Mouse (Mus musculus): Measurements from ENCODE around the gene Chpf2. TPM values are rescaled to one million over a fixed set of nuclear protein-coding genes. Genes with fewer than 3 reads are reported as not detected.

Gene Chpf2
- total RNA-seq, 1 experiment from 2014 or later, result 12.0 TPM

DNA sequence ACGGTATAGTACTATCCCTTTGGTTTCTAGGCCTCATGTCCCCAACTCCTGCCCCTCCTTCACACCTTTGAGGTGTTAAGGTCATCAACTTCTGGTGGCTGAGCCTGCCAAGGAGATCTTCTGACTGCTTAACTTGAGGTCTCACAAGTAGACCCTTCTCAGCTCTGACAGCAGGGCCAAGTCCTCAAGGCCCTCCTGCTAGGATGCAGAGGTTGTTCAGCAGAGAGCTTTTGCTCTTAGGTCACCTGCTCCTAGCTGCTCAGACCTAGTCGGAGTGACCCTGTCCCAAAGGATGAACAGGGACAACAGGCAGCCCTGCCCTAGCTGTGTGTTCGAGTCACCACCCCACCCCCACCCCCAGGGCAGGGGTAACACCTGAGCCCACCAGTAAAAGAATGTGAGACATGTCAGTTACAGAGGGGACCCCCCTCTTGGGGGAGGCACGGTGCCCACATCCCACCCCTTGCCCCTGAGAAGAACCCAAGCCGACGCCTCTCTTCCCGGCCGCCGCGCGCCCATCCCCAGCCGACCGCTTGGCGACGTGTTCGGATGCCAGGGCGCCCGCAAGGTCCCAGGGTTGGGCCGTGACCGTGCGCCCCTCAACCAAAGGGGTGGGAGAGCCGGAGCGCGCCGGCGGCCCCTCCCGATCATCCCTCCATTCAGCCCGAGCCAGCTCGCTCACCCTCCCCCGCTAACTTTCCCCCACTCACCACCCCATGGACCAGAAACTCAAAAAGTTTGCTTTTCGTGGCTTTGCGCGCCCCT, 14.7 kb downstream of the Chpf2 start:
- ATAC-seq (replicated peaks in 1 of 2; ENCODE audit: insufficient read depth in 1 of 2, low FRiP score in 2 of 2, low TSS enrichment in 1 of 2, low read depth in 1 of 2, poor library complexity in 2 of 2, severe bottlenecking in 2 of 2), result no peak

DNA sequence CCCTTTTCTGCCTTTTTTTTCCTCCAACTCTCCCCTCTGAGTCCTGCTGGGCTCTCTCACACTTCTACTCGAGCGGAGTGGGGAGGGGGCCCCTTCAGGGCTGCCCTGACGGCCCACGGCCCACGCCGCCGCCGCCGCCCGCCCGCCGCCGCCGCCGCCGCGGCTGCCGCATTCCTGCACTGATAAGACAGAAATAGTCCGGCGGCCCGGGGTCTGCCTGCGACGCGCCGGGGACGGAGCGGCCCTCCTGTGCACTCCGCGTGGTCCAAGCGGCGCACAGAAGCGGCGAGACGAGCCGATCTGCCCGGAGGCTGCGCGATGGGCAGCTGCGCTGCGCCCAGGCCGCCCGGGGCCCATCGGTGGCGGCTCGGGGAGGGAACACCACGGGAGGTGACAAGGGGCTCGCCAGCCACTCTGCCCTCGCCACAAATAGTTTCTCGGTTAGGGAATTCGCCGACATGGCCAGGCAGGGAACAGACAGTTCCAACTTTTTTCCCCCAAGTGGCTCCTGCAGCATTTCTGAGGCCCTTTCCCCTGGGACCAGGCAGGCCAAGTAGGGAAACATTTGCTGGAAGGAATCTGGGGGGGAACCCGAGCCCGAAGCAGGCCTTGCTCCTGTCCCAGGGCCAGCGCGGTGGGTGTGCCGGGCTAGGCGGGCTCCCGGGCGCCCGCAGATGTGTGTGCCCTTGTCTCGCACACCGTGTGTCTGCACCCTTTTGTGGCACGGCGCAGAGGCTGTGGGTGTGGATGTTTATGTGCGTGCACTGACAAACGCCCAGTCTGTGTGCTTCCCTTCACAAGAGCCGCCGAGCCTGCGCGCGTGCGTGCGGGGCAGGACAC, 15.6 kb downstream of the Chpf2 start:
- 0 out of 4 replicates have a peak, but pooled peaks of 1 of the 2 experiments have one; percentile 9 for ATAC-seq (replicated peaks in 1 of 2; ENCODE audit: insufficient read depth in 1 of 2, low FRiP score in 2 of 2, low TSS enrichment in 1 of 2, low read depth in 1 of 2, poor library complexity in 2 of 2, severe bottlenecking in 2 of 2)

DNA sequence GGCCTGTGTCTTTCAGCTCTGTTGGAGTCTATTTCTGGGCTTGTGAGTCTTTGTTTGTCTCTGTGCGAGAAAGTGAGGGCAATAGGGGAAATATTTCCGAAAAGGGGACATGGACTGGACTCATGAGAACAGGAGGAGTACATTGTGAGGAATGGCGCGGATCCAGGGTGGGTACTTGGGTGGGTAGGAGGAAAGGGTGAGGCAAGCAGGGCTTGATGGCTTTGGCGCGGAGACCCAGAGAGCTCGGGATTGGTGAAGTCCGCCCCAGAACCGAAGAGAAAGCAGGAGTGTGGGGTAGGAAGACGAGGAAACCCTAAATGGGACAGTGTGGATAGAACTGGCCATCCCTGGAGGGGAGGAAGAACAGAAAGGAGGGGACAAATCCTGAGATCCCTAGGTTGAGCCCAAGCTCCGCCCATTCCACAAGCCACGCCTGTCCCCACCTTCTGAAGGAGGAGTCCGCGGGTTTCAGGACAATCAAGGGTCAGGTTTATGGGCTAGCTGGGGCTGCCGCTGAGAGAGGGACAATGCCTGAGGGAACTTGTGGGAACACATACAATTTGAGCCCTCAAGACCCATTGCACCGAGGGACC, 16.3 kb downstream of the Chpf2 start:
- peak in 1 of 2 experiments; percentile 12; a peak in 1 of 4 replicates for ATAC-seq (replicated peaks in 1 of 2; ENCODE audit: insufficient read depth in 1 of 2, low FRiP score in 2 of 2, low TSS enrichment in 1 of 2, low read depth in 1 of 2, poor library complexity in 2 of 2, severe bottlenecking in 2 of 2)

GRCm38 (mm10) chr5:24603431-24604010, 17.0 kb downstream of the Chpf2 start:
- no peak for ATAC-seq (replicated peaks in 1 of 2; ENCODE audit: insufficient read depth in 1 of 2, low FRiP score in 2 of 2, low TSS enrichment in 1 of 2, low read depth in 1 of 2, poor library complexity in 2 of 2, severe bottlenecking in 2 of 2)

- ATAC-seq (replicated peaks in 1 of 2; ENCODE audit: insufficient read depth in 1 of 2, low FRiP score in 2 of 2, low TSS enrichment in 1 of 2, low read depth in 1 of 2, poor library complexity in 2 of 2, severe bottlenecking in 2 of 2), result no peak
Observed at GRCm38 (mm10) chr5:24604080-24604655, 17.6 kb downstream of the Chpf2 start.

DNA sequence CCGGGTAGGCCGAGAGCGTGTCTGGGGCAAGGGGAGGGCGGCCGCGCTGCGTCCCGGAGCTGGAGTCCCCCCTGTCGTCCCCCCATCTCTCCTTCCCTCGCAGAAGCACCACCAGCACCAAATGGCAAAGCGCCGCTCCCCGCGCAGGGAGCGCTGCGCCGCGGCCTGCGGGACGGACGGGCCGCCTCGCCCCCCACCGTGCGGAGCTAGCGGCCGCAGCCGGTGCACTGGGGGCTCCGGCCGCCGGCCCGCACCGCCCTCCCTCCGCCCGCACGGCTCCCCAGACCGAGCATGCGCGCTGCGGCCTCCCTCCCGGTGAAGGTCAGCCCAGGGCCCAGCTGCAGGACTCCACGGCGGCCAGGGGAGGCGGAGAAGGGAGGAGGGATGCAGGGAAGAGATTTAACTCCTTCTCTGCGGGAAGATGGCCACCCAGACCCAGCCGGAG, 18.1 kb downstream of the Chpf2 start:
- no peak; a peak in 1 of 4 replicates for ATAC-seq (replicated peaks in 1 of 2; ENCODE audit: insufficient read depth in 1 of 2, low FRiP score in 2 of 2, low TSS enrichment in 1 of 2, low read depth in 1 of 2, poor library complexity in 2 of 2, severe bottlenecking in 2 of 2)

- no peak for ATAC-seq (replicated peaks in 1 of 2; ENCODE audit: insufficient read depth in 1 of 2, low FRiP score in 2 of 2, low TSS enrichment in 1 of 2, low read depth in 1 of 2, poor library complexity in 2 of 2, severe bottlenecking in 2 of 2)
Observed at GRCm38 (mm10) chr5:24605321-24605979, 18.9 kb downstream of the Chpf2 start.

DNA sequence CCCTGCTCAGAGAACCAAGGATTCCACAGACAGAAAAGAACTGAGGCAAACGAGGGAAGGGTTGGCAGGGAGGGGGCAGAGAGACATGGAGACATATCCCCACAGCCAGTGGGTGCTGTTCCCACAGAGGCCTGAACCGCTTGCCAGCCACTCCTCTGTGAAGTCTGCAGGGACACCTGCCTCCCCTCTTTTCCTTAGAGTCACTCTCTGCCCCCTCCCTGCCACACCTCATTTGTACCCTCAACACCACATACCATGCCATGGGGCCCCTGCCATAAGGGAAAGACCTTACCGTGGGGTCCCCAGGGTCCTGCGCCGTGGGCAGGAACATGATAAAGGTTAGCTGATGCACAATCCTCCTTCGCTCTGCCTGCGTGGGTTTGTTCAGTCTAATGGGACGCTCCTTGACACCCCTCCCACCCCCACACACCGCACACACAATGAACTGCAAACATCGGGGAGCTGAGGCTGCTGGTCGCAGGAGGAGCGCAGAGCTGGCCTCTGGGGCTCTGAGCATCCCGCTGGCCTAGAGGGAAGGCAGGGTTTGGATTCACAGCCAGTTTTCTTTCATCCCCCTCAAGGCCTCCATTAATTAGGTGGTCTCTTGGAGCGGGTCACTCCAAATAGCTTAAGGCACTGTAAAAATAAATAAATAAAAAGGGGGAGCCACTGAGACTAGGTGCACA, 19.6 kb downstream of the Chpf2 start:
- no peak for ATAC-seq (replicated peaks in 1 of 2; ENCODE audit: insufficient read depth in 1 of 2, low FRiP score in 2 of 2, low TSS enrichment in 1 of 2, low read depth in 1 of 2, poor library complexity in 2 of 2, severe bottlenecking in 2 of 2)

GRCm38 (mm10) chr5:24609388-24609787, 22.8 kb downstream of the Chpf2 start:
- ATAC-seq (replicated peaks in 1 of 2; ENCODE audit: insufficient read depth in 1 of 2, low FRiP score in 2 of 2, low TSS enrichment in 1 of 2, low read depth in 1 of 2, poor library complexity in 2 of 2, severe bottlenecking in 2 of 2), result no peak

DNA sequence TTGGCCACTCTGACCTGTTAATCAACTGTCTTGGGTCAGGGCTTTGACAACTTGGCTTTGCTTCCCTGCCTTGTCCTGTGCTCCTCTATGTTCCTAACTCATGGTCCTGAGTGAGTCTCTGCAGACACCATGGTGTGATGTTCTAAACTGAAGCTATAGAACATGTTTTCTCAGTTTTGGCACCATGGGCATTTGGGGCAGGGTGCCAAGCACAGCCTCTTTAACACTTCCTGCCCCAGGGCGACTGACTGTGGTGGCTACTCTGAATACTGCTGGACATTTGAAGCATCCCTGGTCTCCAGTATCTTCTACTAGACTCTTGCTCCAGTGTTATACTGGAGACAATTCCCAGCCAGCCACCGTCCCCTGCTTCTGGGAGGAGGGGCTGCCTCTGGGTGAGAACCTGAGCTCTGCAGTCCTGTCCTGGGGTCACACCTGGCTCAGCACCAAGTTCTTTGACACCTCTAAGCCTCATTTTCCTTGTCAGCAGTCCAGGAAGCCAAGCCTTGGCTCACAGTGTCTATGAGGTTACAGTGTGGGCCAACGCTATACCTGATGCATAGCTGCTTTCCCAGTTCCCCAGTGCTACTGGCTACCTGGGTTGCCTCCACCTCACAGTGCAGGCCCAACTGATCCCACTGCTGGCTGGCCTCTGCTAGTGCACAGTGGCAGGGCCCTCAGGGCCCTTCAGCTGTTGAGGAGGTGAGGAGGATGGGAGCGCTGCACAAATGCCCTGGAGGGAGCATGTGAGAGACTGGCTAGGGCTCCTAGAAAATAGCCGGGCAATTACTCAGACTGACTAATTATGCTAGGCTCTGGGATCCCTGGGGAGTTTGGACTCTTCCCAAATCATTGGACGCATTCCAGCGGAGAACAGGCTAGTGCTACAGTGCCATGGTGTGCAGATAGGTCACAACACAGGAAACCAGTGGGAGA, 25.1 kb downstream of the Chpf2 start:
- ATAC-seq (replicated peaks in 1 of 2; ENCODE audit: insufficient read depth in 1 of 2, low FRiP score in 2 of 2, low TSS enrichment in 1 of 2, low read depth in 1 of 2, poor library complexity in 2 of 2, severe bottlenecking in 2 of 2), result no peak

GRCm38 (mm10) chr5:24612302-24612649, 25.7 kb downstream of the Chpf2 start:
- ATAC-seq (replicated peaks in 1 of 2; ENCODE audit: insufficient read depth in 1 of 2, low FRiP score in 2 of 2, low TSS enrichment in 1 of 2, low read depth in 1 of 2, poor library complexity in 2 of 2, severe bottlenecking in 2 of 2), result no peak

GRCm38 (mm10) chr5:24615097-24615496, 28.6 kb downstream of the Chpf2 start:
- ATAC-seq (replicated peaks in 1 of 2; ENCODE audit: insufficient read depth in 1 of 2, low FRiP score in 2 of 2, low TSS enrichment in 1 of 2, low read depth in 1 of 2, poor library complexity in 2 of 2, severe bottlenecking in 2 of 2), result no peak

- no peak for ATAC-seq (replicated peaks in 1 of 2; ENCODE audit: insufficient read depth in 1 of 2, low FRiP score in 2 of 2, low TSS enrichment in 1 of 2, low read depth in 1 of 2, poor library complexity in 2 of 2, severe bottlenecking in 2 of 2)
Observed at GRCm38 (mm10) chr5:24618921-24619320, 32.4 kb downstream of the Chpf2 start.

GRCm38 (mm10) chr5:24620116-24620515, 33.6 kb downstream of the Chpf2 start:
- ATAC-seq (replicated peaks in 1 of 2; ENCODE audit: insufficient read depth in 1 of 2, low FRiP score in 2 of 2, low TSS enrichment in 1 of 2, low read depth in 1 of 2, poor library complexity in 2 of 2, severe bottlenecking in 2 of 2), result no peak

- ATAC-seq (replicated peaks in 1 of 2; ENCODE audit: insufficient read depth in 1 of 2, low FRiP score in 2 of 2, low TSS enrichment in 1 of 2, low read depth in 1 of 2, poor library complexity in 2 of 2, severe bottlenecking in 2 of 2), result no peak
Observed at GRCm38 (mm10) chr5:24620626-24621025, 34.1 kb downstream of the Chpf2 start.
